Mouse (Mus musculus) thymus, adult 2 months (tissue): ENCODE results near the gene Svep1. TPM values are rescaled to one million over a fixed set of nuclear protein-coding genes. Genes with fewer than 3 reads are reported as not detected.

Experiments used
- DNase-seq: peaks from one replicate; pipeline ENCODE4 v3.0.0; 2021
- H3K27ac ChIP-seq: fragments of 200-500 bp; 2 replicates; pipeline ENCODE4 v1.5.1; 2012; ENCODE audit warnings: low read length, control low read depth; ENCODE audit not compliant: control insufficient read depth, insufficient read depth
- H3K27me3 ChIP-seq: fragments of 200-500 bp; 2 replicates; pipeline ENCODE4 v1.6.1; 2012; ENCODE audit warnings: mild to moderate bottlenecking, low read length, moderate library complexity, mixed read lengths; ENCODE audit not compliant: control insufficient read depth, insufficient read depth
- H3K36me3 ChIP-seq: fragments of 200-500 bp; 2 replicates; pipeline ENCODE4 v1.6.1; 2012; ENCODE audit warnings: mild to moderate bottlenecking, low read length, moderate library complexity; ENCODE audit not compliant: control insufficient read depth, insufficient read depth
- H3K4me1 ChIP-seq: fragments of 200-500 bp; replicated peaks from 2 replicates; pipeline ENCODE4 v1.6.1; 2012; ENCODE audit warnings: low read length; ENCODE audit not compliant: control insufficient read depth, insufficient read depth
- H3K4me3 ChIP-seq: fragments of 200-500 bp; 2 replicates; pipeline ENCODE4 v1.5.1; 2012; ENCODE audit warnings: mild to moderate bottlenecking, low read length, control low read depth, moderate library complexity; ENCODE audit not compliant: control insufficient read depth, insufficient read depth
- CTCF ChIP-seq: fragments of 200-500 bp; IDR thresholded peaks from 2 replicates; pipeline ENCODE4 v1.5.1; 2012; ENCODE audit warnings: mild to moderate bottlenecking, control low read depth, low read length, moderate library complexity, borderline replicate concordance; ENCODE audit not compliant: control insufficient read depth, poor library complexity, insufficient read depth; ENCODE audit errors: extremely low read depth
- POLR2A ChIP-seq: fragments of 200-500 bp; IDR thresholded peaks from 2 replicates; pipeline ENCODE4 v1.6.1; 2012; ENCODE audit warnings: mild to moderate bottlenecking, low read length, control low read depth, moderate library complexity; ENCODE audit not compliant: control insufficient read depth, poor library complexity, insufficient read depth; ENCODE audit errors: extremely low read depth
- WGBS: fragments of 180-500 bp; shearing (Covaris S2); methylation state at CpG from one replicate; pipeline ENCODE4 v1.1.7; 2018; 5-methylcytosine and 5-hydroxymethylcytosine counted together
- polyA plus RNA-seq: library from polyadenylated mRNA; depleted of rRNA; stranded (reverse); fragments of >200 nt; gene quantifications from 2 replicates; pipeline ENCODE4 v1.2.3, GENCODE M21; 2012

Gene Svep1
- polyA plus RNA-seq, 1 experiment, result 1.4 TPM

- Histone ChIP-seq H3K4me1 (peaks cover 6% of the 10 kb centered on the region), H3K27me3 (no peaks in the 10 kb centered on the region), H3K4me3 (no peak overlapping the region), H3K36me3 (no peaks in the 10 kb centered on the region), H3K27ac (no peak overlapping the region)
- 92% methylated on average over 5 of the region's 5 CpGs for WGBS
- no peak for DNase-seq
- TF ChIP-seq POLR2A (no peak), CTCF (no peak)
Observed at GRCm38 (mm10) chr4:58054441-58054840, 152.2 kb downstream of the Svep1 start.

DNA sequence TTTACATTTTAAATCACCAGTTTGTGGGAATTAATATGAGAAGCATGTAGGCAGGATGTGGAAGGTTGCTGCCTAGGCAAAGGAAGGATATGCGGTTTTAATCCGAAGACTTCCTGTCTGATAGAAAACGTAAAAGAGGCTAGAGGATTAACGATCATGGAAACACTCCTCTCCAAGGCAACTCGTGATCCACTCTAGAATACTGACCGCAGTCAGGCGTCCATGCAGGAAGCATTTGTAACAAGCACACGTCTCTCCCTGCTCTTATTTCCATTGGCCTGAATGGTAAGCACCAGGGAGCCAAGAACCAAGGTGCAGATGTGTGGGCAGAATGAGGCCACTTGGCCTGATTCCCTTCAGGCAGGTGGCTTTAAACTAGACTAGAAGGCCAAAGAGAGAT is 155.9 kb downstream of the Svep1 start:
- WGBS, result 18% methylated on average over 8 of the region's 8 CpGs
- Histone ChIP-seq H3K36me3 (no peaks in the 10 kb centered on the region), H3K4me1 (peaks cover 6% of the 10 kb centered on the region), H3K27ac (no peak overlapping the region), H3K27me3 (no peaks in the 10 kb centered on the region), H3K4me3 (no peak overlapping the region)
- TF ChIP-seq CTCF (no peak), POLR2A (no peak)
- no peak for DNase-seq

DNA sequence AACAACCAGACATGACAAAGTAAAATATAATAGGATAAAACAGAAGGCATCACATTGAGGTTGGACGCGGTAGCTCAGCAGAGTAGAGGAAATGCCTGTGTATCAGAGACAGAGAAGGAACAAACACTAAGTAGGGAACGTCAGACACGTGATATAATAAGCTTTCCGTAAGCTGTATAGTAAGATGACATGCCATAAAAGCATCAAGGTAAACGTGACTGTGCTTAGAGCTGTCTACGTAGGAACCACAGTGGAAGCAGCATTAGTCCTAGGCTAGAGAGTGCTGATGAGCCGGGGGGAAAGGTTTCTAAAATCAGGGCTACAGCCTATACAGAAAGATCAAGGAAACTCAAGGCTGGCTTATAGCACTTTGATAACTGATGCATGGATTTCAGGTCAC is 156.4 kb downstream of the Svep1 start:
- H3K27me3 ChIP-seq, result no peaks in the 10 kb centered on the region
- WGBS, result 17% methylated on average over 8 of the region's 8 CpGs
- no peak for TF ChIP-seq CTCF
- no peak for DNase-seq
- H3K27ac ChIP-seq, result no peak overlapping the region
- no peak overlapping the region for H3K4me3 ChIP-seq
- peaks cover 6% of the 10 kb centered on the region for H3K4me1 ChIP-seq
- H3K36me3 ChIP-seq, result no peaks in the 10 kb centered on the region

GRCm38 (mm10) chr4:58044833-58045232 is 161.8 kb downstream of the Svep1 start:
- no peak for DNase-seq
- TF ChIP-seq POLR2A (no peak), CTCF (no peak)
- Histone ChIP-seq H3K27me3 (no peaks in the 10 kb centered on the region), H3K36me3 (no peaks in the 10 kb centered on the region), H3K27ac (no peak overlapping the region), H3K4me3 (no peak overlapping the region), H3K4me1 (no peaks in the 10 kb centered on the region)
- WGBS, result 94% methylated on average over 6 of the region's 6 CpGs

GRCm38 (mm10) chr4:58044356-58044755 is 162.3 kb downstream of the Svep1 start:
- Histone ChIP-seq H3K27ac (no peak overlapping the region), H3K4me1 (no peaks in the 10 kb centered on the region), H3K27me3 (no peaks in the 10 kb centered on the region), H3K4me3 (no peak overlapping the region), H3K36me3 (no peaks in the 10 kb centered on the region)
- no peak for TF ChIP-seq POLR2A
- TF ChIP-seq CTCF, result no peak
- 97% methylated on average over 3 of the region's 3 CpGs for WGBS
- DNase-seq, result no peak

- TF ChIP-seq CTCF (no peak), POLR2A (no peak)
- DNase-seq, result no peak
- Histone ChIP-seq H3K36me3 (no peaks in the 10 kb centered on the region), H3K4me1 (no peaks in the 10 kb centered on the region), H3K27me3 (no peaks in the 10 kb centered on the region; the same call in 1 of the 2 replicates), H3K4me3 (no peak overlapping the region), H3K27ac (no peak overlapping the region)
- WGBS, result 72% methylated on average over 2 of the region's 2 CpGs
Observed at GRCm38 (mm10) chr4:58040093-58040492, 166.6 kb downstream of the Svep1 start.

DNA sequence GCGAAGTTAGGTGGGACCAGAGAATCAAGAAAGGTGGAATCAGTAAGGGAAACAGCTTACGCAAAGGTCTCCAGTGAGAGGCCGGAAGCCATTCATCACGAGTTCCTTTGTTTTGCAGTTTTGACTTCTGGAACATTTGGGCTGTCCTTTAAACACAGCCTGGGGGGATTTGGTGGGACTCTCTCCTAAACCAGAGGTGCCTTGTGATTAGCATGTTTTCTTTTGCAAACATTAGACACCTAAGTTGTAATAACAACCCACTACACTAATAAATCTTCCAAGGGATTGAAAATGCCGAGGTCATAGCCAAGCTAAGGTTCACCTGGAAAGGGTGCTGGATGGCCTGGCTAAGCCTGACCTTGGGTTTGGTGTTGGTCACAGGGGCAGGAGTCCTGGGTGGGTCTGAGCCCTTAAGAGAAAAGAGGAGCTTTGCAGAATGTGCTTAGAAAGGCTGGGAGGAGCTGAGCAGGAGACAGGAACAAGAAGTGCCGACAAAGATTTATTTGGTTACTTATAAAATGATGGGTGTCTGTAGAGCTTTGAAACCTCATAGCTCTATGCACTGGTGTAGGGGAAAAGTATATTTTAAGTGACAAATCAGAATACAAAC is 169.5 kb downstream of the Svep1 start:
- DNase-seq, result no peak
- no peak overlapping the region for H3K27ac ChIP-seq
- WGBS, result 85% methylated on average over 6 of the region's 6 CpGs
- H3K36me3 ChIP-seq, result no peaks in the 10 kb centered on the region
- H3K27me3 ChIP-seq, result no peaks in the 10 kb centered on the region; the same call in 1 of the 2 replicates
- H3K4me1 ChIP-seq, result 0 out of 2 replicates have a peak, but pooled peaks cover 2% of the 10 kb centered on the region
- no peak overlapping the region for H3K4me3 ChIP-seq
- TF ChIP-seq CTCF (no peak), POLR2A (no peak)
